Mouse (Mus musculus) forebrain, embryonic 16.5 days (tissue): ENCODE measurements around the gene 9330182L06Rik. TPM values are rescaled to one million over a fixed set of nuclear protein-coding genes. Genes with fewer than 3 reads are reported as not detected.

Experiments
- ATAC-seq: fragments of 200-750 bp; cut with Nextera tagmentation; 2 replicates; pipeline ENCODE4 v1.8.0; 2017; ENCODE audit warnings: mild to moderate bottlenecking, moderate library complexity
- H3K27ac ChIP-seq: fragments of 300-500 bp; sonication (generic); 2 replicates; pipeline ENCODE4 v1.5.1; 2014; ENCODE audit warnings: low read length, control low read depth
- H3K27me3 ChIP-seq: fragments of 300-500 bp; sonication (generic); replicated peaks from 2 replicates; pipeline ENCODE4 v1.6.1; 2014; ENCODE audit warnings: low read length; ENCODE audit not compliant: control insufficient read depth, insufficient read depth
- H3K36me3 ChIP-seq: fragments of 300-500 bp; sonication (generic); 2 replicates; pipeline ENCODE4 v1.6.1; 2014; ENCODE audit not compliant: control insufficient read depth, insufficient read depth
- H3K4me1 ChIP-seq: fragments of 300-500 bp; sonication (generic); replicated peaks from 2 replicates; pipeline ENCODE4 v1.6.1; 2014; ENCODE audit warnings: low read length; ENCODE audit not compliant: control insufficient read depth, insufficient read depth
- H3K4me2 ChIP-seq: fragments of 300-500 bp; sonication (generic); 2 replicates; pipeline ENCODE4 v1.6.1; 2014; ENCODE audit warnings: mild to moderate bottlenecking, low read length, control low read depth
- H3K4me3 ChIP-seq: fragments of 300-500 bp; sonication (generic); replicated peaks from 2 replicates; pipeline ENCODE4 v1.5.1; 2014; ENCODE audit warnings: mild to moderate bottlenecking, low read length, control low read depth
- H3K9ac ChIP-seq: fragments of 300-500 bp; sonication (generic); replicated peaks from 2 replicates; pipeline ENCODE4 v1.6.1; 2014; ENCODE audit warnings: low read depth, low read length, control low read depth
- H3K9me3 ChIP-seq: fragments of 300-500 bp; sonication (generic); 2 replicates; pipeline ENCODE4 v1.6.1; 2016; ENCODE audit warnings: low read length; ENCODE audit not compliant: control insufficient read depth
- WGBS: fragments of 180-500 bp; shearing (Covaris S2); extraction: QIAGEN DNeasy Blood & Tissue Kit; methylation state at CpG from one replicate; pipeline ENCODE4 v1.1.7; 2014; 5-methylcytosine and 5-hydroxymethylcytosine counted together
- polyA plus RNA-seq: library from polyadenylated mRNA; unstranded; fragments of >200 nt; fragmentation: Nextera tagmentation; extraction: Ambion mirVana; gene quantifications from 2 replicates; pipeline ENCODE4 v1.2.1, GENCODE M21; 2015

Gene 9330182L06Rik
- 10.4 and 13.4 TPM in 2 replicates for polyA plus RNA-seq

GRCm38 (mm10) chr5:9265586-9266279, at the start of gene 9330182L06Rik:
Gene 9330182L06Rik, plus strand, starts transcription at chr5:9266118.
- H3K36me3 ChIP-seq = no peaks in the 10 kb centered on the region
- peak within 1 kb of the TSS; percentile 57 for H3K4me3 ChIP-seq
- peak within 1 kb of the TSS; percentile 79 for H3K9ac ChIP-seq
- H3K27me3 ChIP-seq = peaks cover 9% of the 10 kb centered on the region
- H3K27ac ChIP-seq = peak within 1 kb of the TSS; percentile 84
- ATAC-seq = peak; percentile 96
- H3K4me2 ChIP-seq = peak within 1 kb of the TSS; percentile 59
- WGBS = under 1% methylated on average over 44 of the region's 47 CpGs
- H3K4me1 ChIP-seq = peaks cover 7% of the 10 kb centered on the region
- H3K9me3 ChIP-seq = no peaks in the 10 kb centered on the region

GRCm38 (mm10) chr5:9227456-9228008, 38.4 kb upstream of the 9330182L06Rik start:
- Histone ChIP-seq H3K9ac (no peak overlapping the region), H3K36me3 (no peaks in the 10 kb centered on the region), H3K4me1 (no peaks in the 10 kb centered on the region), H3K27ac (no peak overlapping the region), H3K27me3 (no peaks in the 10 kb centered on the region), H3K9me3 (no peaks in the 10 kb centered on the region), H3K4me2 (no peak overlapping the region), H3K4me3 (no peak overlapping the region)
- 61% methylated on average over 4 of the region's 4 CpGs for WGBS
- no peak for ATAC-seq

DNA sequence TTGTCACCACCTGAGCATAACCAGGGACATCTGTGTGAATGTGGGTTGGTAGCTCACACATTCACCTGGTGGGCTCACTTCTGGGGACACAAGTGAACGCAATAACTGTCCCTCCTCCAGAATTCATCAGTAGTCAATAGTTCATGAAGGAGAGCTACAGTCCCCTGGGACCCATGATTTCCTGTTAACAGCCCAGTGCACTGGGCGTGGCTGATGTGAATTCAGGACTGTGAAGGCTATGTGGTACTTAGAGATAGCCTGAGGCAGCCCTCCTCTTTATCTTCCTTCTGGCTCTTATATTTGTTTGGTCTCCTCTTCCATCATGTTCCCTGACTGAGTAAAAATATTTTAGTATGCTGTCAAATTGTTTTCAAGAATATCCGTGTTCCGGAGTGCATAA, 1.6 kb upstream of the 9330182L06Rik start:
- WGBS = 79% methylated on average over 4 of the region's 4 CpGs

DNA sequence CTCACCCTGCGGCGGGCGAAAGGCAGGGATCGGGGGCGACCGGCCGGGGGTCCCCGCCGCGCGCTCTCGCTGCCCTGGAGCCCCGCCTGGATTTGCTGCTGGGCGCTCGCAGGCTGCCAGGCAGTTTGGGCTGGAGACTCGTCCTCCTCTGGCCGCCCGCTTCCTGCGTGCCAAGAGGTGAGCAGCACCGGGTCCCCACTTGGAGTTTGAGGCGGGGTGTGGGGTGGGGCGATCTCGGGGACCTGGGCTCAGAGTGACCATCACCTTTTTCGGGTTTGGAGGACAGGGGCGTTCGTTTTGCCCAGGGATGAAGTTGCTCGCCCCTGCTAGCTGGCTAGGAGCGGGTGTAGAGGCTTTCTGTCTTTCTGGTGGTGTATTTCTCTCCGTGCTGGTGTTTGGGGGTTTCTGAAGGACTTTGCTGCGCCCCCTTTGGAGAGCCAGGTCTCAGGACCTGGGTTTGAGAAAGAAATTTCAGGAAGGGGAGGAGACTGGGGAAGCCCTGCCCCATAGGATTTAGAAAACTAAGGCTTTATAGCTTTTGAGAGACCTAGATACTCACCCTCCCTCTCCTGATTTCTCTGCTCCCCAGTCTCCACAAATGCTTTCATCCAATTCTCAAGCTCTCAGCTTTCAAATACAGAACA, 484 bp downstream of the 9330182L06Rik start:
- 2% methylated on average over 30 of the region's 30 CpGs for WGBS
- H3K27ac ChIP-seq = peak overlapping the region; percentile 84
- peak overlapping the region; percentile 57 for H3K4me3 ChIP-seq
- H3K4me1 ChIP-seq = peaks cover 7% of the 10 kb centered on the region
- peaks cover 9% of the 10 kb centered on the region for H3K27me3 ChIP-seq
- no peak for ATAC-seq
- H3K9ac ChIP-seq = peak overlapping the region; percentile 79
- H3K36me3 ChIP-seq = no peaks in the 10 kb centered on the region
- peak overlapping the region; percentile 59 for H3K4me2 ChIP-seq
- H3K9me3 ChIP-seq = no peaks in the 10 kb centered on the region

More for the DNA sequence above, 1.6 kb upstream of the 9330182L06Rik start:
- H3K4me3 ChIP-seq = no peak overlapping the region
- H3K27me3 ChIP-seq = peaks cover 9% of the 10 kb centered on the region
- peaks cover 7% of the 10 kb centered on the region for H3K4me1 ChIP-seq
- no peaks in the 10 kb centered on the region for H3K36me3 ChIP-seq
- H3K9ac ChIP-seq = no peak overlapping the region
- H3K4me2 ChIP-seq = no peak overlapping the region
- no peak overlapping the region for H3K27ac ChIP-seq
- no peaks in the 10 kb centered on the region for H3K9me3 ChIP-seq
- no peak for ATAC-seq

- Histone ChIP-seq H3K9ac (no peak overlapping the region), H3K4me3 (no peak overlapping the region), H3K27ac (no peak overlapping the region), H3K27me3 (no peaks in the 10 kb centered on the region), H3K4me2 (no peak overlapping the region), H3K36me3 (no peaks in the 10 kb centered on the region), H3K4me1 (peaks cover 7% of the 10 kb centered on the region), H3K9me3 (no peaks in the 10 kb centered on the region)
- WGBS = 74% methylated on average over 3 of the region's 3 CpGs
- no peak for ATAC-seq
These were observed 3.7 kb downstream of the 9330182L06Rik start for GRCm38 (mm10) chr5:9269666-9270065.

GRCm38 (mm10) chr5:9272976-9273375, 7.1 kb downstream of the 9330182L06Rik start:
- Histone ChIP-seq H3K9me3 (no peaks in the 10 kb centered on the region), H3K4me1 (no peaks in the 10 kb centered on the region), H3K27ac (no peak overlapping the region), H3K4me2 (no peak overlapping the region), H3K9ac (no peak overlapping the region), H3K27me3 (no peaks in the 10 kb centered on the region), H3K36me3 (no peaks in the 10 kb centered on the region), H3K4me3 (no peak overlapping the region)
- WGBS = 89% methylated on average over 3 of the region's 3 CpGs
- ATAC-seq = no peak

GRCm38 (mm10) chr5:9295777-9296549, 30.0 kb downstream of the 9330182L06Rik start:
- H3K4me1 ChIP-seq = no peaks in the 10 kb centered on the region
- no peak overlapping the region for H3K27ac ChIP-seq
- WGBS = 38% methylated on average over 2 of the region's 2 CpGs
- H3K4me3 ChIP-seq = no peak overlapping the region
- H3K27me3 ChIP-seq = no peaks in the 10 kb centered on the region
- H3K4me2 ChIP-seq = no peak overlapping the region
- no peaks in the 10 kb centered on the region for H3K36me3 ChIP-seq
- ATAC-seq = peak; percentile 82
- no peaks in the 10 kb centered on the region for H3K9me3 ChIP-seq
- no peak overlapping the region for H3K9ac ChIP-seq

DNA sequence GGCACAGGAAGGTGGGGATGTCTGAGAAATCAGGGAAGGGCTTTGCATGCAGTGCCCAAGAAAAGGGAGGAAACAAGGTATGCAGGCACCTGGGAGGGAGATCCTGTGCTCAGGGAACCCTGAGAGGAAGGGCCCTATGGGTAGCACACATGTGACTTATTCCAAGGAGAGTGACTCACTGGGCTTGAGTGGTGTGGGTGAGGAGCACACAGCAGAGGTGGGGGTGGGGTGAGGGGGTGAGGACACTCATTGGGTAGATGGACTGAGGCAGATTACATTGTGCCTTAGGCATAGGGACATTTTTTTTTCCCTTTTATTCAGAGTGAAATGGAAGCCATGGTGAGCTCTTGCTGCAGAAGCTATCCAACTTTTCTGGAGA, 30.6 kb downstream of the 9330182L06Rik start:
- ATAC-seq = no peak; the same call in 1 of the 2 replicates

DNA sequence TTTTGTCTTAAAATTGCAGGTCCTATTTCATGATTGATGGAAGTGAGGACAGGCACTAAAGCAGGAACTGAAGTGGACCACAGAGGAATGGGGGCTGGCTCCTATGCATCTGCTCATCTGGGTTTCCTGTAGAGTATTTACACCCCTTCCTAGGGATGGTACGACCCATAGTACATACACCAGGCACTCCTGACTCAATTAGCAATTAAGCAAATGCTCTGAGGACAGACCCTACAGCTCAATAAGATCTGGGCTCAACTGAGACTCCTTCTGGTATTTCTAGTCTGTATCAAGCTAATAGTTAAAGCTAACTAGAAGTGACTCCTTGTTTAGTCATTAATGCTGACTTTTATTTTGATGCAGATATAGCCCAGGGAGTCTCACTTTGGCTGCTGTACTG, 60.9 kb downstream of the 9330182L06Rik start:
- H3K4me1 ChIP-seq = no peaks in the 10 kb centered on the region
- no peaks in the 10 kb centered on the region for H3K36me3 ChIP-seq
- WGBS = 48% methylated on average over 1 of the region's 1 CpGs
- H3K4me3 ChIP-seq = no peak overlapping the region
- H3K9me3 ChIP-seq = no peaks in the 10 kb centered on the region
- no peak overlapping the region for H3K9ac ChIP-seq
- no peak overlapping the region for H3K4me2 ChIP-seq
- no peaks in the 10 kb centered on the region for H3K27me3 ChIP-seq
- ATAC-seq = no peak
- no peak overlapping the region for H3K27ac ChIP-seq

More for the DNA sequence above, 30.6 kb downstream of the 9330182L06Rik start:
- H3K4me1 ChIP-seq = no peaks in the 10 kb centered on the region
- H3K9me3 ChIP-seq = no peaks in the 10 kb centered on the region
- no peak overlapping the region for H3K9ac ChIP-seq
- H3K27me3 ChIP-seq = no peaks in the 10 kb centered on the region
- no peak overlapping the region for H3K4me3 ChIP-seq
- no peak overlapping the region for H3K4me2 ChIP-seq
- H3K27ac ChIP-seq = no peak overlapping the region
- no peaks in the 10 kb centered on the region for H3K36me3 ChIP-seq
